Mouse (Mus musculus) neural tube, embryonic 11.5 days (tissue): ENCODE measurements around the gene Gm10447. TPM values are rescaled to one million over a fixed set of nuclear protein-coding genes. Genes with fewer than 3 reads are reported as not detected.

Experiments used
- microRNA-seq: library from miRNA; unstranded; fragments of <30 nt; microRNA quantifications from one replicate; pipeline ENCODE4, GENCODE M21; 2016
- polyA plus RNA-seq: library from polyadenylated mRNA; unstranded; fragments of >200 nt; fragmentation: Nextera tagmentation; extraction: Ambion mirVana; gene quantifications from 2 replicates; pipeline ENCODE4 v1.2.1, GENCODE M21; 2014

Gene Gm10447
- polyA plus RNA-seq, 1 experiment from 2014 or later: not detected

Small RNA genes within 50 kb of the gene (microRNA-seq; reads per million reads assigned to microRNA genes)
- gene Mir6920: not detected

Other genes starting within 250 kb of the Gm10447 start
- gene Hspa4, start 156.7 kb downstream of the Gm10447 start, polyA plus RNA-seq: 109 and 115 TPM in 2 replicates
- gene Zcchc10, start 132.4 kb downstream of the Gm10447 start, polyA plus RNA-seq: 24.8 and 28.5 TPM in 2 replicates
- 39.7 and 47.8 TPM in 2 replicates for gene Aff4, start 106.3 kb downstream of the Gm10447 start, polyA plus RNA-seq
- gene Leap2, start 33.9 kb downstream of the Gm10447 start, polyA plus RNA-seq: not detected in 2 replicates
- gene Uqcrq, start 26.3 kb downstream of the Gm10447 start, polyA plus RNA-seq: 559 and 570 TPM in 2 replicates
- 2.6 and 2.7 TPM in 2 replicates for gene Gdf9, start 26.1 kb downstream of the Gm10447 start, polyA plus RNA-seq
- 1.5 and 3.1 TPM in 2 replicates for gene Shroom1, start 95 bp upstream of the Gm10447 start, polyA plus RNA-seq
- not detected in 2 replicates for gene Gm9837, start 13.4 kb upstream of the Gm10447 start, polyA plus RNA-seq
- not detected in 2 replicates for gene Gm9945, start 23.1 kb upstream of the Gm10447 start, polyA plus RNA-seq
- 0.12 and 0.17 TPM in 2 replicates for gene Sowaha, start 23.2 kb upstream of the Gm10447 start, polyA plus RNA-seq
- 21.5 and 21.8 TPM in 2 replicates for gene Sept8, start 62.1 kb upstream of the Gm10447 start, polyA plus RNA-seq
- 95.4 and 108 TPM in 2 replicates for gene Kif3a, start 110.3 kb upstream of the Gm10447 start, polyA plus RNA-seq
- 2.5 and 4.0 TPM in 2 replicates for gene Il4, start 161.6 kb upstream of the Gm10447 start, polyA plus RNA-seq
- not detected in 2 replicates for gene Il13, start 177.6 kb upstream of the Gm10447 start, polyA plus RNA-seq